Mouse (Mus musculus) stomach, postnatal 0 days (tissue): ENCODE results near the gene Mecom.

ENCODE experiments used
- CTCF ChIP-seq: IDR thresholded peaks from 2 replicates; pipeline ENCODE4 v1.5.1; 2016; ENCODE audit warnings: antibody characterized with exemption, low read depth, mild to moderate bottlenecking, moderate library complexity
- EP300 ChIP-seq: optimal IDR thresholded peaks from 2 replicates; pipeline ENCODE3; 2016; ENCODE audit warnings: antibody characterized with exemption

DNA sequence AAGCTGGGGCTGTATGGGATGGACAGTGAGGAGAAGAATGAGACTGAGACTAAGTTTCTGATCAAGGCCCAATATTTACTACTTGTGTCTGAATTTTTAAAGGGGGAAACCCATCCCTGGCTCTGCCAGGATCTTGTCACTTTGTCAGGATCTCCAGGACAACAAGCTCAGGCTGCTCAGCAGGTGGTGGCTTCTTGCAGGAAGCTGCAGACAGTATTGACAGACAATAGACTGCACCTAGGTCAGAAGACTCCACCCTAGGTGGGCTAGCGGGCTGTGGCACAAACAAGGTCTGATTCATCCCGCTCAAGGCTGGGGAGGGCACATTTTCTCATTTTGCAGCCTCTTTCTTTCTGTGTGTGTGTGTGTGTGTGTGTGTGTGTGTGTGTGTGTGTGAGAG, 25.7 kb upstream of the Mecom start:
- TF ChIP-seq CTCF = no peak
- no peak for TF ChIP-seq EP300
